Mouse (Mus musculus) ES-Bruce4 (cell line): ENCODE data around the gene Upp2. TPM values are rescaled to one million over a fixed set of nuclear protein-coding genes. Genes with fewer than 3 reads are reported as not detected.

Source experiments
- H3K27ac ChIP-seq: 2 replicates; pipeline ENCODE4 v1.5.1; 2012; ENCODE audit warnings: low read length, inconsistent platforms; ENCODE audit not compliant: insufficient read depth
- H3K27me3 ChIP-seq: 2 replicates; pipeline ENCODE4 v1.6.1; 2012; ENCODE audit warnings: mild to moderate bottlenecking, low read length, inconsistent platforms; ENCODE audit not compliant: control insufficient read depth, poor library complexity, insufficient read depth, severe bottlenecking
- H3K36me3 ChIP-seq: 2 replicates; pipeline ENCODE4 v1.6.1; 2012; ENCODE audit warnings: inconsistent platforms, mild to moderate bottlenecking, low read length, moderate library complexity; ENCODE audit not compliant: control insufficient read depth, poor library complexity, insufficient read depth, severe bottlenecking
- H3K4me1 ChIP-seq: one replicate; pipeline ENCODE4 v1.8.1; 2011; ENCODE audit warnings: low read length; ENCODE audit not compliant: control insufficient read depth, insufficient read depth
- H3K4me3 ChIP-seq: 2 replicates; pipeline ENCODE4 v1.5.1; 2011; ENCODE audit warnings: low read depth, mild to moderate bottlenecking, low read length
- H3K9ac ChIP-seq: 2 replicates; pipeline ENCODE4 v1.6.1; 2012; ENCODE audit warnings: low read depth, mild to moderate bottlenecking, inconsistent platforms; ENCODE audit not compliant: poor library complexity, severe bottlenecking
- H3K9me3 ChIP-seq: replicated peaks from 2 replicates; pipeline ENCODE4 v1.6.1; 2012; ENCODE audit warnings: mild to moderate bottlenecking, low read length, inconsistent platforms; ENCODE audit not compliant: control insufficient read depth, poor library complexity, insufficient read depth, severe bottlenecking
- CTCF ChIP-seq: IDR thresholded peaks from one replicate; pipeline ENCODE4 v1.8.1; 2011; ENCODE audit warnings: low read depth, low read length
- EP300 ChIP-seq: IDR thresholded peaks from 2 replicates; pipeline ENCODE4 v1.6.1; 2011; ENCODE audit warnings: low read depth, low read length; ENCODE audit not compliant: insufficient read depth
- POLR2A ChIP-seq: IDR thresholded peaks from one replicate; pipeline ENCODE4 v1.8.1; 2011; ENCODE audit warnings: low read length; ENCODE audit not compliant: insufficient read depth
- polyA plus RNA-seq: library from polyadenylated mRNA; stranded (reverse); fragments of >200 nt; gene quantifications from 2 replicates; pipeline ENCODE4 v1.2.4, GENCODE M21; 2011; ENCODE audit warnings: low read depth; ENCODE audit not compliant: missing spikeins, insufficient read depth, insufficient read length

Gene Upp2
- polyA plus RNA-seq, 1 experiment = not detected

DNA sequence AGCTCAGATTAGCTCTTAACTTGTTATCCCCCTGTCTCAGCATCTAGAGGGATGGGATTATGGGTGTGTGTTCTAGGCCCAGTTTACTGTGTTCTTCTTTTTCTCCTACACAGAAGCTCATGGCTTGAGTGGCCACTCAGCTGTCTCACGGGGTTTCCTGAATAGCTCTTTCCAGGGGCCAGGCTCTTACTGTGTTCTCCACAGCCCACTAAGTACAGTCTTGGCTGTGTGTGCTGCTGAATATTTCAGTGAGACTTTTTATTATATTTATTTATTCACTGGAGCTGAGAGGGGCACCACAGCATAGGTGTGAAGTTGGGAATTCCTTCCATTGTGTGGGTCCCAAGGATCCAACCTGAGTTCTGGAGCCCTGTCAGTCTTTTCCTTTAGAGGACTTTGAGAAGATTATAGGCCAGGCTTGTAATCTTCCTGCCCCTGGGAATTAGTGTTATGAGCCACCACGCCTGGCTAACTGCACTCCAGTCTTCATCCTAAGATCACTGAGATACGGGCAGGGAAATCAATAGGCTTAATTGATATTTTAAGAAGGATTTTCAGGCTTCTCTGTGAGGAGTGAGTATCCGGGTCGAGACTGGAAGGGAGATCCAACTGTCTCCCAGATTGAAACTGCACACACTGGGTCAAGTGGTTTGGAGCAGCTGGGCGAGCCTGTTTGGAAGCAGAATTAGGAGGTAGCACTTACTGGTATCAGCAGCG is 96.5 kb downstream of the Upp2 start:
- H3K27ac ChIP-seq = no peak overlapping the region
- H3K4me3 ChIP-seq = no peak overlapping the region
- H3K9me3 ChIP-seq = no peaks in the 10 kb centered on the region
- no peaks in the 10 kb centered on the region for H3K27me3 ChIP-seq
- H3K36me3 ChIP-seq = no peaks in the 10 kb centered on the region
- peaks cover 1% of the 10 kb centered on the region for H3K4me1 ChIP-seq
- H3K9ac ChIP-seq = no peak overlapping the region
- TF ChIP-seq CTCF (no peak), EP300 (no peak), POLR2A (no peak)

DNA sequence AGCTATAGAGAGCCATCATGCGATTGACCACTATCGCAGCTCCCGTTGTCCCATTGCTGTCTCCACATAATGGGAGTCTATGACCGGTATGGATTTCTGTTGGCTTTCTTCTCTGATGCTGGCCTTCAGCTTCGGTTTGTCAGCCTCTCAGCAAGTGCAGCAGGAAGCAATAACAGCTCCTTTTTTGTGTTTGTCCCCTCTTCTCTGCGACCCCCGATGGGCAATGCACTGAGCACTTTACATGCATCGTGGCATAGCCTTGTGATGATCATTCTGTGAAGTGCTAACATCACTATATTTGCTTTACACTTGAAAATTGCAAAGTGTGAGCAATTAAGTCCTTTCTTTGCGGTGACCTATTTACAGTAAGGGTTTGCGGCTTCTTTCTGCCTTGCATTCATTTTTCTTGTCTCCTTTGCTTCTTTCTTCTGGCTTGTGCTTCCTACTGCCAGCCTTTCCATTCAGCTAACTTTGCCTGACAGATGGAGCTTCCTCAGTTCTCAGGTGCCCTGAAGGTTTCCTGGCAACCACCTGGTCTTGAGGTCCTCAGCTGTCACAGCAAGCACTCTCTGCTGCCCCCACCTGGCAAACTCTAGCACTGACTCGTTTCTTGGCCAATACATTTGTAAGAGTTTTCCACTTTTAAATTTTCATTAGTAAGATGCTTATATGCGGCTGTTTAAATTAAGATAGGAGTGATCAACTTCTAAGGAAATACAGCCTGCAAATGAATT is 98.2 kb downstream of the Upp2 start:
- H3K27me3 ChIP-seq = no peaks in the 10 kb centered on the region
- H3K36me3 ChIP-seq = no peaks in the 10 kb centered on the region
- H3K9me3 ChIP-seq = no peaks in the 10 kb centered on the region
- TF ChIP-seq POLR2A = no peak
- peak; percentile 85 for TF ChIP-seq CTCF
- TF ChIP-seq EP300 = peak; percentile 47; the same call in 1 of the 2 replicates
- no peak overlapping the region for H3K9ac ChIP-seq
- H3K4me3 ChIP-seq = no peak overlapping the region
- H3K27ac ChIP-seq = no peak overlapping the region
- peaks cover 1% of the 10 kb centered on the region for H3K4me1 ChIP-seq

DNA sequence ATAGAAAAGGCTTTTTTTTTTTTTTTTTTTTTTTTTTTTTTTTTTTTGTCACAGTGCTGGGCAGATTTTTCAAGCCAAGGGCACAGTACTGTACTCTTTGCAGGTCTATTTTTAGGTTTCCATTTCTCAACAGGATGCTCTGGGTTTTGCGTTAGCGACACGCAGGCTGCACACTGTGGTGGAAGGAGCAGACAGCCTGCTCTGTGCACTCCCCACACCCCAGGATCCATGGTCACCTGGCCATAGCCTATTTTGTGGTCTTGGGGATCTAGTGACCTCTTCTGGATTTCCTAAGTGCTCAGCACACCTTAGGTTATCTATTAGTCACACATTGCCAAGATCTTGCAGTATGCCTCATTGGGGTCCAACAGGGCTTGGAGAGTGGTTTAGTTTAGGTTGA is 100.2 kb downstream of the Upp2 start:
- no peak for TF ChIP-seq POLR2A
- TF ChIP-seq EP300 = no peak
- TF ChIP-seq CTCF = no peak
- Histone ChIP-seq H3K27ac (no peak overlapping the region), H3K27me3 (no peaks in the 10 kb centered on the region), H3K36me3 (no peaks in the 10 kb centered on the region), H3K4me1 (no peaks in the 10 kb centered on the region), H3K4me3 (no peak overlapping the region), H3K9ac (no peak overlapping the region), H3K9me3 (peaks cover 2% of the 10 kb centered on the region)

DNA sequence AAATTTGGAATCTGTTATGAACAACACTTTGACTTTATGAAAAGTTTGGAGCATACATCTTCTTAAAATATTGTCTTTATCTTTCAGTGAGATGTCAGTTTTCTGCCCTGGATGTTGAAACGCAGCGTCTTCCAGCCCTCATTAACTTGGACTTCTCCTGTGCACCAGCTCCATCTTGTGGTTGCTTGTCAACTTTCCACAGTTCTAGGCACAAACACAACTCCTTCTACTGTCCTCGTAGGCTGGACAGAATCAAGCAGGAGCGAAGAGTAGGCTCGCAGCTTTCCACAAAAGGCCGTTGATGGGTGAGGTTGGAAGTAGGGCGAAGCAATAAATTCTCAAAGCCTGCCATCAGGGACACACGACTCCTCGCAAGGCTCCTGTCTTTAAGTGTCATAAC is 100.9 kb downstream of the Upp2 start:
- H3K36me3 ChIP-seq = no peaks in the 10 kb centered on the region
- H3K4me1 ChIP-seq = no peaks in the 10 kb centered on the region
- TF ChIP-seq CTCF = peak; percentile 60
- no peak for TF ChIP-seq POLR2A
- TF ChIP-seq EP300 = no peak
- no peaks in the 10 kb centered on the region for H3K27me3 ChIP-seq
- H3K9ac ChIP-seq = no peak overlapping the region
- H3K27ac ChIP-seq = no peak overlapping the region
- H3K4me3 ChIP-seq = no peak overlapping the region
- H3K9me3 ChIP-seq = peaks cover 9% of the 10 kb centered on the region

DNA sequence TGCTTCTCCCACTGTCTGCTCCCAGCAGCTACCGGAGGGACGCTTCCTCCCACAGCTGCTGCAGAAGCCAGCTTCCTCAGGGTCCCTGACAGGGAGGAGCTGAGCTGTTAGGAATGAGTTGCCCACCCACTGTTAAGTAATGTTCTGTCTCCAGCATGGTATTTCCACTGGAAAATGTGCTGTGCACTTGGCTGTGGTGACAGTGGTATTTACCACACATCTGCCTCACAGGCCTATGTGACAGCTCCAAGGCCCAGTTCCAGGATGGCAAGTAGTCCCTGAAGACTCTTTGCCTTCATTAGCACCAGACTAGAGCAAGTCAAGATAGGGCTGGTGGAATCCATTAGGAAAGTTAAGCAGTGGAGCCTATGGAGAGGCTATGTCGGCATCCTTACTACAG is 102.0 kb downstream of the Upp2 start:
- H3K4me3 ChIP-seq = no peak overlapping the region
- no peaks in the 10 kb centered on the region for H3K4me1 ChIP-seq
- H3K27ac ChIP-seq = no peak overlapping the region
- no peaks in the 10 kb centered on the region for H3K36me3 ChIP-seq
- no peak overlapping the region for H3K9ac ChIP-seq
- TF ChIP-seq POLR2A = no peak
- TF ChIP-seq CTCF = no peak
- no peak for TF ChIP-seq EP300
- no peaks in the 10 kb centered on the region for H3K27me3 ChIP-seq
- peaks cover 19% of the 10 kb centered on the region for H3K9me3 ChIP-seq

DNA sequence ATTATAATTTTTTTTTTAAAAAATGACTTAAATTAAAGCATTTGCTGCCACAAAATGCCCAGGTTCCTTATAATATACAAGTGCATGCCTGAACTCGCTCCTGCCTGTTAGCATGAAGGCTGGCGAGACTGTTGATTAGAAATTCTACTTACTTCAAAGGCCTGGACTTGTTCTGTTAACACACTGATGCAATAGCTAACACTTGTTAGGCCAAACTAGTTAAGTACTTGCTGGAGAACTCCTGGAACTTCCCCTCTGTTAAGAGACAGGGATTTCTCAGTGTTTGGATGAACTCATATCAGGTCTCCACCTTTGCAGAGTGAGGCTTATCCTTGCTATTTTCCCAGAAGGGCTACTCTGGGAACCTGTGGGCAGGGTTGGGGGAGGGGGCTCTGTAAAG is 105.4 kb downstream of the Upp2 start:
- Histone ChIP-seq H3K36me3 (no peaks in the 10 kb centered on the region), H3K27me3 (no peaks in the 10 kb centered on the region), H3K9ac (no peak overlapping the region), H3K9me3 (peaks cover 27% of the 10 kb centered on the region), H3K4me3 (no peak overlapping the region), H3K27ac (no peak overlapping the region), H3K4me1 (no peaks in the 10 kb centered on the region)
- TF ChIP-seq CTCF (no peak), POLR2A (no peak), EP300 (no peak)
